Mouse (Mus musculus) intestine, embryonic 16.5 days (tissue): ENCODE measurements around the gene Fadd. TPM values are rescaled to one million over a fixed set of nuclear protein-coding genes. Genes with fewer than 3 reads are reported as not detected.
A peak's percentile ranks its signal among the peaks of the same experiment; 100 is the strongest.

Source experiments
- ATAC-seq: fragments of 200-750 bp; cut with Nextera tagmentation; 2 replicates; pipeline ENCODE4 v1.8.0; 2017; ENCODE audit warnings: moderate TSS enrichment, moderate library complexity
- H3K27ac ChIP-seq: fragments of 300-500 bp; sonication (generic); 2 replicates; pipeline ENCODE4 v1.5.1; 2014; ENCODE audit warnings: mild to moderate bottlenecking, low read length
- H3K27me3 ChIP-seq: fragments of 300-500 bp; sonication (generic); replicated peaks from 2 replicates; pipeline ENCODE4 v1.6.1; 2014; ENCODE audit warnings: low read length, control low read depth, mixed read lengths; ENCODE audit not compliant: control insufficient read depth, insufficient read depth
- H3K36me3 ChIP-seq: fragments of 300-500 bp; sonication (generic); 2 replicates; pipeline ENCODE4 v1.6.1; 2014; ENCODE audit warnings: low read length, control low read depth; ENCODE audit not compliant: control insufficient read depth, insufficient read depth
- H3K4me1 ChIP-seq: fragments of 300-500 bp; sonication (generic); 2 replicates; pipeline ENCODE4 v1.6.1; 2014; ENCODE audit warnings: low read length, control low read depth, mixed read lengths; ENCODE audit not compliant: control insufficient read depth, insufficient read depth
- H3K4me2 ChIP-seq: fragments of 300-500 bp; sonication (generic); 2 replicates; pipeline ENCODE4 v1.6.1; 2014; ENCODE audit warnings: low read depth, low read length, control low read depth
- H3K4me3 ChIP-seq: fragments of 300-500 bp; sonication (generic); 2 replicates; pipeline ENCODE4 v1.5.1; 2014; ENCODE audit warnings: mild to moderate bottlenecking, low read length
- H3K9ac ChIP-seq: fragments of 300-500 bp; sonication (generic); 2 replicates; pipeline ENCODE4 v1.6.1; 2014; ENCODE audit warnings: low read depth, low read length
- H3K9me3 ChIP-seq: fragments of 300-500 bp; sonication (generic); 2 replicates; pipeline ENCODE4 v1.6.1; 2016; ENCODE audit warnings: low read length, control low read depth; ENCODE audit not compliant: control insufficient read depth
- WGBS: fragments of 180-500 bp; shearing (Covaris S2); extraction: QIAGEN DNeasy Blood & Tissue Kit; methylation state at CpG from one replicate; pipeline ENCODE4 v1.1.7; 2014; 5-methylcytosine and 5-hydroxymethylcytosine counted together
- polyA plus RNA-seq: library from polyadenylated mRNA; unstranded; fragments of >200 nt; fragmentation: Nextera tagmentation; extraction: Ambion mirVana; gene quantifications from 2 replicates; pipeline ENCODE4 v1.2.1, GENCODE M21; 2015

The Fadd gene
- polyA plus RNA-seq, 1 experiment from 2014 or later: 13.8 TPM

DNA sequence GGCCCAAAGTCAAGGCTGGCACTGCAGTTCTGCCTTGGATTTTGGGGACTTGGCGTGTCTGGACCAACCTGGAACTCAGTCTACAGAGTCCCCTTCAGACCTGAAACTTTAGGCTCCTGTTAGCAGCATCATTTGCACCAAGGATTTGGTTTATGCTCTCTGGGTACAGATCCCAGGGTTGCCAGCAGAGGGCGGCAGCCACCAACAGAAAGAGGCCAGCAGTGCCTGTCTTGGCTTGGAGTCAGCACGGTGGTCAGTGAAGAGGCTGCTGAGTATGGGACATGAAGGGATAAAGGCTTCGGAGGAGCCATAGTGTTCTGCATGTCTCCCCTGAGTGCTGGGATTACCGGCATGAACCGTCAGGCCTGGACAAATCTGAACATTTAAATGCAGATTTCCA is 3.4 kb upstream of the Fadd start:
- H3K27ac ChIP-seq: no peak overlapping the region
- H3K9me3 ChIP-seq: no peaks in the 10 kb centered on the region
- 19% methylated on average over 6 of the region's 6 CpGs for WGBS
- no peak for ATAC-seq
- H3K27me3 ChIP-seq: no peaks in the 10 kb centered on the region
- no peak overlapping the region for H3K9ac ChIP-seq
- H3K4me3 ChIP-seq: no peak overlapping the region
- peaks cover 14% of the 10 kb centered on the region for H3K4me1 ChIP-seq
- no peaks in the 10 kb centered on the region for H3K36me3 ChIP-seq
- no peak overlapping the region for H3K4me2 ChIP-seq

DNA sequence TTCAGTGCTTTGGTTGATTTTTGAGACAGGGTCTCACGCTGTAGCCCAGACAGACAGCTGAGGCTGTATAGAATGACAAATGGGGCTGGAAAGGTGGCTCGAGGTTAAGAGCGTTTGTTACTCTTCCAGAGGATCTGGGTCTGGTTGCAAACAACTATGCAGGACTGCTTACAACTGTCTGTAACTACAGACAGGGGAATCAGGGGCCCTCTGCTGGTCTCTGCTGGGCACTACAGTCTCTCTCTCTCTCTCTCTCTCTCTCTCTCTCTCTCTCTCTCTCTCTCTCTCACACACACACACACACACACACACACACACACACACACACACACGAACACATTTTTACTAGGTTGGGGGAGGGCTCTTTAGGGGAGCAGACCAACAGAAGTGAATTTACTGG is 1.4 kb upstream of the Fadd start:
- H3K4me2 ChIP-seq: no peak overlapping the region
- H3K9ac ChIP-seq: no peak overlapping the region
- no peaks in the 10 kb centered on the region for H3K27me3 ChIP-seq
- H3K4me3 ChIP-seq: no peak overlapping the region
- no peak for ATAC-seq
- peaks cover 17% of the 10 kb centered on the region for H3K4me1 ChIP-seq
- 0 out of 2 replicates have a peak, but pooled peaks cover 6% of the 10 kb centered on the region for H3K36me3 ChIP-seq
- H3K27ac ChIP-seq: no peak overlapping the region
- WGBS: 3% methylated on average over 4 of the region's 4 CpGs
- H3K9me3 ChIP-seq: no peaks in the 10 kb centered on the region

DNA sequence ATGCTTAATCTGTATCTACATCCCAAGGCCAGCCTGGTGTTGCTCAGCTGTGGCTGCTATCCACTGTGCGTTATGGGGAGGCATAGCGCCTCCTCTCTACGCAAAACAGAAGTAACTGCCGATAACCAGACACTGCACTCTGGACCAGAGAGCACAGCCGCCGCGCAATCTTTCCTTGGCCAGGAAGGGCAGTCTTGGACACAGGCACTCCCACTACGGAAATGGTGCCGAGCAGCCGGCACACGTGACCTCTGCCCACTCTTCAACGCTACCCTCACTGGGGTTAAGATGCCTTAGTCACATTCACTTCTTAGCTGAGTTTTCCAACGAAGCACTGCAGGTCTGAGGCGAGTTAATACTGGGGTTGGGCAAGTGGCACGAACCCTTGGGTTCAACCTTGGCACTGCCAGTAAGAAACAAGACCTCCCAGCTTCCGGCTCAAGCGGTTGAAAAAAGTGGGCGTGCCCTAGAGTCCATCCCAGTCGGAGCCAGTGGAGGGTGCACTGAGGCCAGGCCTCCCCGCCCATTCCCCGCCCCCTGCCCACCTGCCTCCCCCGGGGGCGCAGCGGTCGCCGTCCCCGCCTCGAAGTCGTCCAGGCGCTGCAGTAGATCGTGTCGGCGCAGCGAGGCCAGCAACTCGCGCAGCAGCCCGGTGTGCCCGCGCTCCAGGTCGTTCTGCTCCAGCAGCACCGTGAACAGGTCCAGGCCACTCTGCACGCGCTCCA is 542 bp downstream of the Fadd start:
- H3K27me3 ChIP-seq: no peaks in the 10 kb centered on the region
- under 1% methylated on average over 43 of the region's 43 CpGs for WGBS
- ATAC-seq: peak; percentile 95
- peak overlapping the region; percentile 84 for H3K4me3 ChIP-seq
- H3K4me2 ChIP-seq: peak overlapping the region; percentile 73
- no peaks in the 10 kb centered on the region for H3K9me3 ChIP-seq
- peak overlapping the region; percentile 95 for H3K27ac ChIP-seq
- peak overlapping the region; percentile 83 for H3K9ac ChIP-seq
- peaks cover 17% of the 10 kb centered on the region for H3K4me1 ChIP-seq
- H3K36me3 ChIP-seq: 0 out of 2 replicates have a peak, but pooled peaks cover 6% of the 10 kb centered on the region

DNA sequence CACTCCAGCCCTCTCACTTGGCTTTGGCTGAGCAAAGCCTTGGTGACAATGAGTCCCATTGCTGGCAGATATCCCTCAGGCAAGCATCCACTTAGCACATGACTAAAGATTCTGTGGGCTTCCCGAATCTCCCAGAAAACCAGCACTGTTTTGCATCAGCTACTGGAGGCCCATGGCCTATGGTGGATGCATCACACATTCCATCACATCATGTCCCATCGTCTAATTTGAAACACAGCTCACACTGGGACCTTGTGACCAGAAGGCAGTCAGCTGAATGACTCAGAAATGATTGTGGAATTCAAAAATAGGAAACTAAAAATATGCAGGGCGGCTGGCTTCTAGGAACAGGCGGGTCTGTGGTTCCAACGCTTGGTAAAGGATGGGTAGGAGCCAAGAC is 4.4 kb downstream of the Fadd start:
- Histone ChIP-seq H3K4me2 (no peak overlapping the region), H3K9me3 (no peaks in the 10 kb centered on the region), H3K4me3 (no peak overlapping the region), H3K9ac (no peak overlapping the region), H3K36me3 (0 out of 2 replicates have a peak, but pooled peaks cover 6% of the 10 kb centered on the region), H3K4me1 (peaks cover 13% of the 10 kb centered on the region), H3K27ac (no peak overlapping the region), H3K27me3 (no peaks in the 10 kb centered on the region)
- WGBS: 87% methylated on average over 5 of the region's 5 CpGs
- ATAC-seq: no peak

DNA sequence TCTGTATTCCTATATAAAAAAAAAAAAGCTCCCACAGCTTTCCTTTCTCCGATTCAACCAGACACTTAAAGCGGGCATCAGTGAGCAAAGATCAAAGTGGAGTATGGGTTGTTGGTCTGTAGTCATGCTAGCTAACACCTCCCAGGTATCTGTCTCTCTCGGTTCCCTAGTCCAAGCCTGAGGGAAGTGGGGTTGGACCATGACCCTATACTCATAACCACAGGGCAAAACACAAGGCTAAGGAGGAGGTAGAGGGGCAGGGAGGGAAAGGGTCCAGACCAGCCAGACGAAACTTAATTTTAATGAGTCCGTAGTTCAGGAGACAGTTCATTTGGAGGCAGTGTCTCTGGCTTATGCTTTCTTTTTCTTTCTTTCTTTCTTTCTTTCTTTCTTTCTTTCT is 10.0 kb downstream of the Fadd start:
- Histone ChIP-seq H3K4me2 (no peak overlapping the region), H3K4me3 (no peak overlapping the region), H3K27me3 (no peaks in the 10 kb centered on the region), H3K9me3 (no peaks in the 10 kb centered on the region), H3K9ac (no peak overlapping the region), H3K27ac (no peak overlapping the region), H3K4me1 (no peaks in the 10 kb centered on the region), H3K36me3 (no peaks in the 10 kb centered on the region)
- WGBS: 72% methylated on average over 5 of the region's 5 CpGs
- ATAC-seq: no peak

DNA sequence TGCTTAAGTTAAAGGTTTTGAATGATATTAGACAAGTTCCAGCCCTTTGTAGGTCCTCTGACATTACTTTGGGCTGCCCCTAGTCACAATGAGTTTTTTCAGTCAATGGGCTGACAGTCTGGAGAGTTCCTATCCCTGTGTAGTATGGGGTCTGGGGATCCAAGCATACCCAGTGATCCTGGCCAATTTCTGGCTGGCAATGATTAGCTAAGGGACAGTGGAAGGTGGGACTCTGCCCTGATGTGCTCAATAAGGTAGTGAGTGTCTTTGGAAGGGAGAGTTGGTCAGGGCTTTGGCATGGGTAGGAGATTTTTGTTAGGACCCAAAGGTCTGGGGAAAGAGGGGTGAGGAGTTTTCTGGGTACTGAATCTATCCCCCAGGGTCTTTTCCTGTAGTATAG is 10.7 kb downstream of the Fadd start:
- H3K9ac ChIP-seq: no peak overlapping the region
- no peak overlapping the region for H3K4me2 ChIP-seq
- H3K4me1 ChIP-seq: no peaks in the 10 kb centered on the region
- no peak overlapping the region for H3K4me3 ChIP-seq
- no peak overlapping the region for H3K27ac ChIP-seq
- 0 out of 2 replicates have a peak, but pooled peaks cover 2% of the 10 kb centered on the region for H3K27me3 ChIP-seq
- no peaks in the 10 kb centered on the region for H3K9me3 ChIP-seq
- H3K36me3 ChIP-seq: no peaks in the 10 kb centered on the region
- no peak for ATAC-seq

DNA sequence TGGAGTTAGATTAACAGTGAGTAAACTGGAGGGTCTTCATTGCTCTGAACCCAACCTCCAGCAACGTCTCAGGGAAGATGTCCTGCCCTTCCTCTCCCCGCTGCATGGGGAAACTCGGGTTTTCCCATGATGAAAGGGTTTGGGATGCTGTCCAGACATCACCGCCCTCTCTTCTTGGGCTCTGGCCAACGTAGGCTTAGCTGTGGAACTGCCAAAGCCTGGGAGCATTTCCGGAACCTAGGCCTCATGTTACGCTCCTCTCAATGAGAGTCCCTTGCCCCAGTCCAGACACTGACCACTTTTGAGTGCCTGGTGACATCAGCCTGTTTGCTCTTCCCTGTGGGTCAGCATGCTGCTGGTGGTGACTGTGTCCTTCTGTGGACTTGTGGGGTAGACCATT is 12.8 kb downstream of the Fadd start:
- 63% methylated on average over 7 of the region's 7 CpGs for WGBS
- Histone ChIP-seq H3K9ac (no peak overlapping the region), H3K4me2 (no peak overlapping the region), H3K9me3 (no peaks in the 10 kb centered on the region), H3K4me3 (no peak overlapping the region), H3K4me1 (no peaks in the 10 kb centered on the region; the same call in 1 of the 2 replicates), H3K36me3 (no peaks in the 10 kb centered on the region), H3K27me3 (0 out of 2 replicates have a peak, but pooled peaks cover 5% of the 10 kb centered on the region), H3K27ac (no peak overlapping the region; the same call in 1 of the 2 replicates)
- ATAC-seq: no peak; the same call in 1 of the 2 replicates

DNA sequence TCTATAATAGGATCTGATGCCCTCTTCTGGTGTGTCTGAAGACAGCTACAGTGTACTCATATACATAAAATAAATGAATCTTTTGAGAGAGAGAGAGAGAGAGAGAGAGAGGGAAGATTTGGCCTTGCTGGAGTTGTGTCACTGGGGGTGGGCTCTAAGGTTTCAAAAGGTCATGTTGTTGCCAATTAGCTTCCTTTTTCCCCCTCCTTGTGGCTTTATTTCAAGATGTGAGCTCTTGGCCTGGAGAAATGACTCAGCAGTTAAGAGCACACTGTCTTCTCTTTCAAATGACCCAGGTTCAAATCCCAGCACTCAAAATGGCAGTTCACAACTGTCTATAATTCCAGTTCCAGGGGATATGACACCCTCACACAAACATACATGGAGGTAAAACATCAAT is 14.2 kb downstream of the Fadd start:
- H3K4me1 ChIP-seq: peaks cover 3% of the 10 kb centered on the region; the same call in 1 of the 2 replicates
- no peaks in the 10 kb centered on the region for H3K36me3 ChIP-seq
- H3K9me3 ChIP-seq: no peaks in the 10 kb centered on the region
- H3K4me2 ChIP-seq: no peak overlapping the region
- H3K27me3 ChIP-seq: 0 out of 2 replicates have a peak, but pooled peaks cover 5% of the 10 kb centered on the region
- H3K4me3 ChIP-seq: no peak overlapping the region
- no peak for ATAC-seq
- H3K27ac ChIP-seq: no peak overlapping the region
- no peak overlapping the region for H3K9ac ChIP-seq

DNA sequence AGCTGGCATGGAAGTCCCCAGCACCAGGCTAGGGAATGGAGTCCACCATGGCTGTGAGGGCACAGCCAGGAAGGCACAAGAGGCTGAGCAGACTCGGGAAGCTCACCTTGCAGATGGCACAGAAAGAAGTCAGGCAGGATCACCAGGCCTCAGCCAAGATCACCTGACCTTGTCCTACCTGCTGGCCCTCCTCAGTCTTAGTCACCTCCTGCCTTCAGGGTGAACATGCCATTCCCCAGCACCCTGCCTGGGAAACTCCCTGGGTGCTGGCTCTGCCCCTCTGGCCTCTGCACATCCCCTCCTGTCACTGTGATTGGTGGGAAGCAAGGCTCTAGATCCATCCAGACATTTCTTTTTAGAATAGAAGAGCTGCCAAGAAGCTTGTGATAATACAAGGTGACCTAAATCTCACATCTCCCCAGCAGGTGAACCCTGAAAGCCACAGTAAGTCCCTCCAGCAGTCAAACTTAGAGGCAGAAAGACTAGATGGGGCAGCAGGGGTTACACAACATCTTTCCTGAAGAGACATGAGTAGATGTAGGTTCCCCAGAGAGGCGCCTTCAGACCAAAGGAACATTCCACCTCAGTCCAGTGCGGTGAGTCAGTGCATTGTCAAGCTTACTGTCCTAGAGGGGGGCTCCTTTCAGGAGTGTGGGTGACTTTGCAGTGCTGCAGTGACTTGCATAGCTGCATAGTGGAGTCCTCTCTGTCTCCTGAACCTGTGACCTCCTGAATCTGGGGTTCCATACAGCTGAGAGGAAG is 15.2 kb downstream of the Fadd start:
- ATAC-seq: no peak
- Histone ChIP-seq H3K27ac (no peak overlapping the region), H3K4me2 (no peak overlapping the region), H3K9me3 (no peaks in the 10 kb centered on the region), H3K36me3 (no peaks in the 10 kb centered on the region), H3K9ac (no peak overlapping the region), H3K4me1 (peaks cover 3% of the 10 kb centered on the region; the same call in 1 of the 2 replicates), H3K4me3 (no peak overlapping the region), H3K27me3 (0 out of 2 replicates have a peak, but pooled peaks cover 5% of the 10 kb centered on the region)
- 74% methylated on average over 3 of the region's 3 CpGs for WGBS
